Mouse (Mus musculus) MEL (cell line): Measurements from ENCODE around the gene Eif4b.

Experiments used
- CTCF ChIP-seq, 3 experiments: IDR thresholded peaks in 2 of 3; conservative IDR thresholded peaks in 1 of 3; 2 replicates each; pipeline ENCODE4 v1.5.1; 2011 to 2012; ENCODE audit warnings: low read length in 3 of 3, low read depth in 2 of 3, mild to moderate bottlenecking in 2 of 3, improper control_type of control experiment in 1 of 3, inconsistent platforms in 1 of 3, mixed read lengths in 1 of 3, moderate library complexity in 1 of 3; ENCODE audit not compliant: control insufficient read depth in 1 of 3, insufficient read depth in 1 of 3, poor library complexity in 1 of 3, severe bottlenecking in 1 of 3
- RCOR1 ChIP-seq: IDR thresholded peaks from 2 replicates; pipeline ENCODE4 v1.6.1; 2012; ENCODE audit warnings: low read depth, mild to moderate bottlenecking, inconsistent platforms, low read length, improper control_type of control experiment

DNA sequence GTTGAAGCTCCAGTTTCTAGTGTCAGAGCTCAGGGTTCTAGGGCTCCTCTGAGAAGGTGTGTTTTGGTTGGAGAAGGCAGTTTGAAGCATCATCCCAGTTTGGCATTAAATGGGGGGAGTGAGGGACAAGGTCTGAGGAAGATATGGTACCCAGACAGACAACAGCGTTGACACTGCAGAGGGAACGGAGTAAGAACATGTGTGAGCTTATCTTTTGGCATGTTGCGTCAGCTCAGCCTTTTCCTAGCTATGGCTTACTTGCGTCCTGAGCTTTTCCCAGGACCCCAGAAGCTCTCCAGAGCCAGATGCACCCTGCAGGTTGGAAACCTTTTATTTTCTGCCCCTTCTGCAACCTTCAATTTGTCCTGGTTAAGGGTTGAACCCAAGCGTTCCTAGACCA lies 72.5 kb downstream of the Eif4b start:
- TF ChIP-seq CTCF (IDR thresholded peaks at IDR 0.05 in 2 of 3, conservative IDR thresholded peaks at IDR 0.05 in 1 of 3; ENCODE audit: control insufficient read depth in 1 of 3, insufficient read depth in 1 of 3, low read depth in 2 of 3, low read length in 3 of 3, poor library complexity in 1 of 3, severe bottlenecking in 1 of 3) (no peak), RCOR1 (no peak)
